Mouse (Mus musculus): ENCODE data around the gene Zfp13.
A peak's percentile ranks its signal among the peaks of the same experiment; 100 is the strongest.

The Zfp13 gene

DNA sequence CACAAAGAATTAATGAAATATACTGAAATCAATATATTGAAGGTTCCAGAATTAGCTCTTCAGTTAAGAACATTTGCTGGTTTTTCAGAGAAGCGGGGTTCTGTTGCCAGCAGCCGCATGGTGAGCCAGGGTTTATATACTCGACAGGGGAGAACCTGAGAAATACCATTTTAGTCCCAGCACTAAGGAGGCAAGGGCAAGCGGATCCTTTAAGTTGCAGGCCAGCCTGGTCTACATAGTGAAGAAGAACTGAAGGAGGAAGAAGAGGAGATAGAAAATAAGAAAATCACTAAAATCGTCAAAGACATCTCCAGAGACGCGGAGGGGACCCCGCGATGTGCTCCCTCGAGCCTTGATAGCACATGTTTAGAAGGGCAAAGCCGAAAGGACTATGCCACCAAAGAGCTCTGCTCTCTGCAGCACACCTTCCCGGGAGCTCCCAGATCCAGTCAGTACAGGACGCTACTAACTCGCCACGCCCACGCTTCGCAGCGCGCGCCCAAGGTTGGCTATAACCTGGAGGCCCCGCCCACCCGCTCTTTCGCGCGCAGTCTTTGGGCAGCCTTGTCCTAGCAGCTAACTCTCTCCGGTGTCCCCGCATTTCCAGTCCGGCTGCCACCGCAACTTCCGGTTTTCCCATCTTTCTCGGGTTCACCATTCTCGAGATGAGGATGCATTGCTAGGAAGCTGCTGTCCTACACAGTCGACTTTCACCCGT lies 6.9 kb downstream of the Zfp13 start:
- peak; percentile 52 to 67 for DNase-seq (ENCODE audit: low spot score in 2 of 2)

DNA sequence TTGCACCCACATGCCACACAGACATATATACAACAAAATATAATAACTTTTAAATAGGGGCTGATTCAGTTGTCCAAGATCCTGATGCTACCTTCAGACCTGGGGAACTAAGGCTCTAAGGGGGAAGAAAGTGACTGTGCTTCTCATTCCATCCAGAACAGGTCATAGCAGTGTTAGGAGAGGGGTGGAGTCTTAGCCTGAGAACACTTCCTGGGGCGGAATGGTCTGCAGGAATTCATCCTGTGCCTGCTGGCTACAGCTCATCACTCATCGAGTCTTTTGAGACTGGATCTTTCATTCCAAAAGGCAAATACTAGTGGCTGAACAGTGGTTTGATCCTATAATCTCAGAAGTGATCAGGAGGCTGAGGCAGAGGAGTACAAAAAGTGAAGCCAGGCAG lies 12.0 kb downstream of the Zfp13 start:
- DNase-seq (ENCODE audit: low spot score in 2 of 2) = no peak

DNA sequence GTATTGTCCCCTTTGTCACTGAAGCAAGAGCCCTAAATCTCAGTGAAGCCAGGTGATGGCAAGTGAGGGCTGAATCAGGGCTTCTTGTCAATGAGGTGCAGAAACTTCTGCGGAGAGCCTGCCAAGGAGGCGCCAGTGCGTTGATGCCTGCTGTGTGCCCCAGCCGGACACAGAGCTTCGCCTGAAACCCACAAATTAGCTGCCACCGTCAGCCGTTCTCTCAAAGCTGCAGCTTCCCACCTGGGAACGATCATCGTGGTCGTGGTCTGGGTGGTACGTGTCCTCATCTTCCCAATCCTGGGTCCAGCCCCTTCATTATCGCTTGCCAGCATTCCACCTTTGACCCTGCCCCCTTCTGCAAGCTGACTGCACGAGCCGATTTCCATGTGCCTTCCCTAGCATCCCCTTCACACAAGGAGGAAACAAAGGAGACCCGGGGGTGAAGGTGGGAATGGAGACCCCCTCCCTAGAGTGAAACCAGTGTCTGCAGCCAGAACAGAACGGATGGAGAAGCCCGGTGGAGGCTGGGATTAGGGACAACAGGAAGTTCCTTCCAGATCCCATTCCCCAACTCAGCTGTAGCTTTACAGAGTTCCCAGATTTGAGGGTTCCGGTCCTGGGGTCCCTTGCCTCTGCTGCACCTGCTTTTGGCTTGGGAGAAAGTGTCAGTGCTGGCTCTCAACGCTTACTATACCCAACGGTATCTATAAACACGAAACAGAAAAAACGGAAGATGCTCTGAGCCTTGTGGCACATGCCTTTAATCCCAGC lies 13.4 kb downstream of the Zfp13 start:
- no peak for DNase-seq (ENCODE audit: low spot score in 2 of 2)

DNA sequence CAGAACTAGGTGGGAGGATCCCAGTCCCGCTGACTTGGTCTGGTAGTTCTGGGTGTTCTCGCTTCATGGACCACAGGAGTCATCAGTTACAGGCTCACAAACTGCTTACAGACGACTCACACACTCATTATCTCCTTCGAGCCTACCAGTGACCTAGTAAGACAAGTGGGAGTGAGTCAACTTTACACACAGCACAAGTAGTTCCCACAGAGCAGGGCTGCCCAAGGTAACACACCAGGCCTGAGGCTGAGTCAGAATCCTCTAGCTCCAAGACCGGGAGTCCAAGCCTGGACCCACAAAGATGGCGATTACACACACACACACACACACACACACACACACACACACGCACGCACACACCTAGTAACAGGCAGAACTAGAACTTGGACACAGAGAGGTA lies 14.5 kb downstream of the Zfp13 start:
- no peak for DNase-seq (ENCODE audit: low spot score in 2 of 2)

DNA sequence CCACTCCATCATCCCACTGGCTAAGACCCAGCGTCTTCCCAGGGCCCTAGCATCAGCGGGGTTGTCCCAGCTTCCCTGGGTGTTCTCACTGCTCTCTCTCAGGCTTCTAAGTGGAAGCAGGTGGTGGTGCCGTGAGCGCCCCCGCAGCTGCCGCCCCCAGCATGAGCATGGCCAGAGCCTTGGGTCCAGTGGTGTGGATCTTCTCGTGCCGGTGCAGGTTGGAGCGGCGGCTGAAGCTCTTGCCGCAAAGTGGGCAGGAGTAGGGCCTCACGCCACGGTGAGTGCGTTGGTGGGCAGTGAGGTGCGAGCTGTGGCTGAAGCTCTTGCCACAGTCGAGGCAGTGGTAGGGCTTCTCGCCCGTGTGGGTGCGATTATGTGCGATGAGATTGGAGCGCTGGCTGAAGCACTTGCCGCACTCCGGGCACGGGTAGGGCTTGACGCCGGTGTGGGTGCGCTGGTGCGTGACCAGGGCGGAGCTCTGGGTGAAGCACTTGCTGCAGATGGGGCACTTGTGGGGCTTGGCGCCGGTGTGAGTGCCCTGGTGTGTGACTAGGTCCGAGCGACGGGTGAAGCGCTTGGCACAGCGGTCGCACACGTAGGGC lies 23.2 kb downstream of the Zfp13 start:
- no peak for DNase-seq (ENCODE audit: low spot score in 2 of 2)

DNA sequence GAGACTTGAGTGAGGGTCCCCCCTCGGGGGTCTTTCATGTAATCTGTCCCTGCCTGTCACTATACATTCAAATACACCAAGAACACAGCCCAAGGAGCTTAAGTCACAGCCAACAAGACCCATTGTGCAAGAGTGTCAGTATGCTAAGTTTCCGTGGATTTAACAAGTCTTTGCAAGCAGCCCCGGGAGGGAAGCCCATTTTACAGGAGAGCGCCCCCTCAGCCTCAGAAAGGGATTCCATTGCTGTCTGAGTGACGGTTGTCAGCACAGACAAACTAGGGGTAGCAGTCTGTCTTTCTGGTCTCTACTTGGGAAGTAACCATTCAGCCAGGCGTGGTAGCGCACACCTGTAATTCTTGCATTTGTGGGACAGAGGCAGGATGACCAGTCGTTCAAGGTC lies 25.2 kb downstream of the Zfp13 start:
- no peak for DNase-seq (ENCODE audit: low spot score in 2 of 2)

DNA sequence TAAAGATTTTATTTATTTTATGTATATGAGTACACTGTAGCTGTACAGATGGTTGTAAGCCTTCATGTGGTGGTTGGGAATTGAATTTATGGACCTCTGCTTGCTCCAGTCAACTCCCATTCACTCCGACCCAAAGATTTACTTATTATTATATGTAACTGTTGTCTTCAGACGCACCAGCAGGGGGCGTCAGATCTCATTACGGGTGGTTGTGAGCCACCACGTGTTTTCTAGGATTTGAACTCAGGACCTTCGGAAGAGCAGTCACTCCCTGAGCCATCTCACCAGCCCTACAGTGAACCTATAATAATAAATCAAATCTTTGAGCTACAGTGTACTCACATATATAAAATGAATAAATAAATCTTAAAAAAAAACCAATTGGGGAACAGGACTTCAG lies 27.2 kb downstream of the Zfp13 start:
- no peak for DNase-seq (ENCODE audit: low spot score in 2 of 2)

DNA sequence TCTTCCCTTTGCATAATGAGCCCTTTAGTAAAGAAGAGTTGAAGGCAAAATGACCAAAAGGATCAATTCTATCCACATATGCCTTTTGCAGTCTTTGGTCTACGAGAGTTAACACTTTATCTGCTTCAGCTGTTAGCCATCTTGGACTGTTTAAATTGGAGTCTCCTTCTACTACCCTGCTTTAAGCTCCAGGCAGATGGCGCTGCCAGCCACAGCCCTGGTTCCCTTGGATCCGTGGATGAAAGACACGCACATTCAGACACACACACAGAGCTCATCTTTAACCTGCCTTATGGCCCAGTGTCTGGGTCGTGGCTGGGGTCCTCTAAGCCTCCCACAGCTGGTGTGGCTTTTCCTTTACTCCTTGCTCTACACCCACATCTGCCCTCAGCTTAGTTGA lies 28.2 kb downstream of the Zfp13 start:
- no peak for DNase-seq (ENCODE audit: low spot score in 2 of 2)

DNA sequence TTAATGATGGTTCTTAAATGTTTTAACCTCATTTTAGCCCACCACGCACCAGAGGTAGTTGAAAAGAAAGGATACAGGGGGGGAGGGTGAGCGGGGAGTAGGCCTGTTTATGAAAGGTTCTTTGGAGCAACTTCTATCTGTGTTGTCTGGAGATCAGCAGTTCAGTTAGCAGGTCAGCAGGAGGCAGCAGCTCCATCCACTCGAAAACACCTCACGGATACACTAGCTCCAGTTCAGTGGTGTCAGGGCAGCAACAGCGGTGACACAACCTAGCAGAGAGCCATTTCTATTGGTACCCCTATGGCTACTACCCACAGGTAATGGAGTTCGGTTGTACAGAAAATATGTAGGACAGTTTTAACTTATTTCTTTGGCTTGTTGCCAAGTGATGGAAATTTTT lies 29.3 kb downstream of the Zfp13 start:
- DNase-seq (ENCODE audit: low spot score in 2 of 2) = peak; percentile 42 to 57

DNA sequence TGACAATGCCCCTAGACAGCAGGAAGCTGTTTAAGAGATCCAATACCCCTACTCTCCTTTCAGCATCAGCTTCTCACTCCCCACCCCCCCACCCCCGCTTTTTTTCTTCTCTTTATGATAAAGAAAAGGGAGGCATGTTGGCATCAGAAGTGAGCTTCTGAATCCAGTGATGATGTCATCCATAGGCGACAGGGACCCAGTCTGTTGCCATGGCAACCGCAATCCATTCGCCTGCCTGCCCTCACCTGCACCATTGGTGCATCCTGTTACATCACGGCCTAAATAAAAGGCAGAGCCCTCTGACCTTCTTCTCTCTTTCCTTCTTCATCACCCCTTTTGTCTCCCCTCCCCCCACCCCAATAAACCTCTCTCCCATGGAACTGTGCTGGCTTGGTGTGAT lies 30.9 kb downstream of the Zfp13 start:
- no peak for DNase-seq (ENCODE audit: low spot score in 2 of 2)

DNA sequence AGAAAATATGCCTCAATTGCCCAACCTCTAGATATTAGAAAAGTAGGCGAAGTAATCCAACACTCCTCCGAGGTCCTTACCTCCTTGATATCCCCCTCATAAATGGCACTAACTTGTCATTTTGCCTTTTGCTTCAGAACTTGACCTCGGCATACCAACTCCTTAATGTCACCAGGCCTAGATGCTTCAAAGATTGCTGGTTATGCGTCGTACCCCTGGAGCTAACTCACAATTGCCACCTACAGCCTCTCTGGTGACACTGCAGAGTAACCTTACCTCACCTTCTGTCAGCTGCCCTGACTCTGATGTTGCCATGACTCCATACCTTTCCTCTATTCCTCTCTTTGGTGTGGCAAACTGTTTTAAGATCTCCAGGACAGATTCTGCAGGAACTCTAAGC lies 32.5 kb downstream of the Zfp13 start:
- DNase-seq (ENCODE audit: low spot score in 2 of 2) = no peak

DNA sequence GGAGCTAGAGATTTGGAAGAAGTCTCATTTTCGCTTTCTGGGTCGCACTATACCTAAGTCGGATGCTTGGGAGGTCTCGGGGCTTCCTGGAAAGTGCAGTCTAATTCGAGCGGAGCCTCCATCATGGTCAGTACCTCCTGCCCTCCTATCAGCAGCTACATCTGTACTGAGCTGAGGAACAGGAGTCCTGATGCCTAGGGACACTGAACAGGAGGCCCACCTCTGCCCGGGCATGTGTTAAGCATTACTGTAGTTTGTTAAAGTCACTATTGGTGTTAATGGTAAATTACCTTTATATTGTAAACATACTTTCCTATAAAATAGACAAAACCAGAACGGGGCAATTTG lies 34.9 kb downstream of the Zfp13 start:
- no peak for DNase-seq (ENCODE audit: low spot score in 2 of 2)

DNA sequence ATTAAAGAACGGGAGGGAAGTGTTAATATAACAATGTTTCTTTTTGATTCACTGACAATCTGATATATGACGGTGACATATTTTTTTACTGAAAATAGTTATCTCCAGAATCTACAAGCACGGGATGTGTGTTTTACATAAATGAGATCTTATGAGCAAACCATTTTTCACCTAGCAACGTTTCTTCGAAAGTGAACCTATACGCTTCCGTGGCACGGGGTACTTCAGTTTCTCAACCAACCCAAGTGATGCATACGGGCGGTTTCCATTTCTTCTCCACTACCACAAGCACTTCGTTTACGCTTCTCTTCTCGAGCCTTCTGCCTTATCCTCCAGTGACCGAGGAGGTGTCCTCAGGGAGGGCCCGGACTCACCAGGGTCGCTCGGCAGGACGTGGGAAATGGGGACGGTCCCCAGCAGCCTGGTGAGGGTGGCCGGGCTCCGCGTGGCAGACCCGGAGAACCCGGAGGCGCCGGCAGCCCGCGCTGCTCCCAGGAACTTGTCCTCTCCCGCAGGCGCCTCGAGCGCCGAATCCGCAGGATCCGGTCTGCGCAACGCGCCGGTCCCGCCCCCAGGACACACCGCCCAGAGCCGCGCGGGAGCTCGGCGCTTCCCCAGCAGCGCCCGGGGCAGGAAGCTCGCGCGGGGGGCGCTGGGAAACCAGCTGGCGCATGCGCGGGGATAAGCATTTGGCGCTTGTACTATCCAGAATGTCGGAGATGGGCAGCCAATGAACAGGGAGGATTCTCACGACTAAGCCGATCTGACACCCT lies 35.5 kb downstream of the Zfp13 start, which contains the start of gene Zfp213:
Gene Zfp213, minus strand, starts transcription at position 644 of the 773 bp plus-strand sequence.
- peak; percentile 88 to 92 for DNase-seq (ENCODE audit: low spot score in 2 of 2)

DNA sequence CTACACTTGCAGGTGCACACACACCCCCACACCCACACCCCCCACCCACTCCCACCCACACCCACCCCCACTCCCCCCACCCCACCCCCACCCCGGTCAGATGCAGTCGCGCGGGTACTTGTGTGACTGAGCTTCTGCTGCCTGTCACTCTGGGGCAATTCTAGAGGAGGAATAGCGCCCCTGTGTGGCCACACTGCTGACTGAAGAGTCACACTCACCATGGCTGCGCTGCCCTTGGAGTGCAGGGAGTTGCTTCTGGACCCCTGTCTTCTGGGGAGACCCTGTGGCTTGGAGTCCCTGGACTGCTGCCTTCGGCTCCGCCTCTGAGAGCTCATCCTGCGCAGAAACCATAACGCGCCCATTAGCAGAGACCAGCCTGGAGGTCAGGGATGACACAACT lies 39.5 kb downstream of the Zfp13 start:
- DNase-seq (ENCODE audit: low spot score in 2 of 2) = peak in 1 of 2 experiments; percentile 46

DNA sequence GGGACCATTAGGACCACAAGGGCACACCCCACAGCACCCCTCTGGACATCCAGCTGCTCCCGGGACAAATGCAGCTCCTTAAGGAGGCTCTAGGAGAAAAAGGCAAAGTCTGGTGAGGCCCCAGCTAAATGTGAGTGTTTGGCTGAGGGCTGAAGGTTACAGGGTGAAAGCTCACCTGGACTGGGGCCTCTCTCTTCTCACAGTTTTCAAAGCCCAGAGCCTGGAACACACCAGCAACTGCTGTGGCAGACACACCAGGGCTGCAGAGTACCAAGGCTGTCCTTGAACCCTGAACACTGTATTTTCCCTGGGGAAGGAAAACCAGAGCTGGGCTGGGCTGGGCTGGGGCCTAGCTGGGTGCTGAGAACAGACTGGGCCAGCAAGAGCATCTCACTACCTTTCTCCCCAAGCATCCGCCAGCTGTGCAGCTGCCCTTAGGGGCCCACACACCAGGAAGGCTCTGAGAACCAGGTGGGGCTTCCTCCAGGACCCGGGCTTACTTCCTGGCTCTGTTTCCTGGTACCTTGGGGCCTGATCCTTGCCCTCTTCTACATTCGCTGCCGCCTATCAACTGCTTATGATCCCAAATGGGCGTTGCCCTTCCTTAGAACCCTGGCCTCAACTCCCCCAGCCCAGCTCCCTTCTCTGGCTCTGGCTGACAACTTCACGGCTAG lies 43.9 kb downstream of the Zfp13 start:
- DNase-seq (ENCODE audit: low spot score in 2 of 2) = no peak

DNA sequence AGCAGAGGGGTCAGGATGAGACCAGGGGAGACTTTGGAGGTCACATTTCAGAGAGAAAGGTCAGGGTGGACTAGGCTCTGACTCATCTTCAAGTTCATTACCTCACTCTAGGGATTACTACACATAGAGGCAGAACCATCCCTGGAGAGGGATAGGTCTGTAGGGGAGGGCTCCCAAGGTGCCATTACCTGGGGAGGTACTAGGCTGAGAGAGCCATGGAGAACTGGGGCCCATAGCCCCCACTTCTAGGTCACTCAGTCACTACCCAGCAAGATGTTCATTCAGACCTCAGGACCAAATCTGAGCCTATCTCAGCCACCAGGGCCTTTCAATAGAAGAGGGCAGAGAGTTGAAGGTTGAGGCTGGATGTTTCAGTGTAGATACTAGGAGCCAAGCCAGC lies 45.0 kb downstream of the Zfp13 start:
- DNase-seq (ENCODE audit: low spot score in 2 of 2) = no peak

DNA sequence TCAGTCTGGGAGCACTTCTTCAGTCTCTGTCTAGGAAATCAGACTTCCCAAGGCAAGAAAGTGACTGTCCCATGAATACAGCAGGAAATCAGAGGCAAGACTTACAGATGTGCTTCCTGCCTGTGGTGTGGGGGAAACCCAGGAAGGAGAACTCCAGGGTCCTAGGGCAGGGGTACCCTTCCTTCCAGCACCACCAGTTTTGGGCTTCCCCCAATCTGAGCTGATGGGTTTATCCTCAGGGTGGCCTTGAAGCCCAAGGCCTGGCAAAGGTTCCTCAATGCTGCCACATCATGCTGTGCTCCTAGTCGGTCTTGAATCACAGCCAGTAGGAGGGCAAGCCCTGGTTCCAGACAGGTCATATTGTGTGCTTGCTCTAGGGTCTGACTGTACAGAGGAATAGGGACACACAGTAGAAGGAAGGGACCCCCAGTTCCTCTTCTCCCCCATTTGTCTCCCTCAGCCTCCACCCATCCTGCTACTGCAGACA lies 45.6 kb downstream of the Zfp13 start:
- DNase-seq (ENCODE audit: low spot score in 2 of 2) = no peak

DNA sequence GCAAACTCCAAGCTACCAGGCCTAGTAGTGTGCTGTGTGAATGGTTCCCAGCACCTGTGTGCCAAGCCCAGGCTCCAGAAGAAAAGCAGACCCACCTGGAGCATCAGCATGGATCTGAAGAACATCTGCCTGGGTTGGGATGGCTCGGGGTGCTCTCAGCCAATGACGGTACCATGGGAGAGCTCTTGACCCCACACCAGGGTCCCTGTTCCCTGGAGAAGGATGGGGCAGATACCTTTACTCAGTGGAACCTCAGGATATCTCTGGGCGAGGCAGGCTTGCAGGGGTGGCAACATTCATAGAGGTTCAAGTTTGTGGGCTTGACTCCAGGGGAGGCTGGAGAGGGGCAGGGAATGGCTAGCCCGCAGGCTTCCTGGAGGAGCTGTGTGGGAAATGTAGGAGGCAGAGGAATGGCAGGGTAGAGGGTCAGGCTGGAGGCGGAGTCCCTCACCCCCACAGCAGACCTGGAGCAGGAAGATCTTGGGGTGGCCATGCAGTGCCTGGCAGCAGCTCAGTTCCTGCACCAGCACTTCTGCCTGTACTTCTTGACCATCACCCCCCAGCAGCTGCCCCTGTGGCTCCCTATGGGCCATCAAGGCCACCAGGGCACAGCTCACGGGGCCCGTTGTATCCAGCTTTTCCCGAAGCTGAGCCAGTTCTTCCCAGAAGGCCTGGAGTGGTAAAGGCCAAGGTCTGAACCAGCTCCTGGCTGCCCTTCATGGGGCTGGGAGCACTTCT lies 46.2 kb downstream of the Zfp13 start:
- DNase-seq (ENCODE audit: low spot score in 2 of 2) = no peak

DNA sequence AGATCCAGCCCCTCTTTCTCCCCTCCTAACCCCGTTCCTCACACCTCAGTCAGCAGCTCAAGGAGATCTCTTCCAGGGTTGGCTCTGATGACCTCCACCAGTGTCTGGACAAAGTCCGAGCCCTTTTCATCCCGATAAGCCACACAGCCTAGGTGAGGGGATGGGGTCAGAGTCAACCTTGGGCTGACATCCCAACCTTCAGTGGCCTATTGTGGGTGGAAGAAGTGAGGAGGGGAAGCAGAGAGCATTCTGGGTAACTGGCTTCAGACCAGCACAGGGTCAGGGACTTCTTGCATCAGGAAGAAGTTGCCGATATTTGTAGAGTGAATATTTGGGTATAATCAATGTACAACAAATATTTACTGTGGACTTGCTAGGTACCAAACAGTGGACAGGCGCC lies 47.3 kb downstream of the Zfp13 start:
- DNase-seq (ENCODE audit: low spot score in 2 of 2) = no peak

DNA sequence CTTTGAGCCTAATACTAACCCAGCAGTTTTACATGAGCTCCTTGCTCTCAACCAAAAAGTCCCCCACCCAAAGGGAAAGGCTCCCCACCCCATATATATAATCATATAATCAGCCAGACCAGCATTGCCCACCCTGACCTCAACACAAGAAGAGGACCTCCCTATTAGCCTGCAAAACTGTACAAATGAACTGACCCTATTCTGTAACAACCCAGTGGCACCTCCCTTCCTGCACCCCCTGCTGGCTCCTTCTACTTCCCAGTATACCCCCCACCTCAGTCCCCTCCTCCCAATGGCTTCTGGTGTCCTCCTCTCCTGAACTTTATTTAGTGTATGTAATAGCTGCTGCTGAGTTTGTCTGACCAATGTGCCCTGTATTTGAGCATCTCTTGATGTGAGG lies 47.9 kb downstream of the Zfp13 start:
- no peak for DNase-seq (ENCODE audit: low spot score in 2 of 2)

DNA sequence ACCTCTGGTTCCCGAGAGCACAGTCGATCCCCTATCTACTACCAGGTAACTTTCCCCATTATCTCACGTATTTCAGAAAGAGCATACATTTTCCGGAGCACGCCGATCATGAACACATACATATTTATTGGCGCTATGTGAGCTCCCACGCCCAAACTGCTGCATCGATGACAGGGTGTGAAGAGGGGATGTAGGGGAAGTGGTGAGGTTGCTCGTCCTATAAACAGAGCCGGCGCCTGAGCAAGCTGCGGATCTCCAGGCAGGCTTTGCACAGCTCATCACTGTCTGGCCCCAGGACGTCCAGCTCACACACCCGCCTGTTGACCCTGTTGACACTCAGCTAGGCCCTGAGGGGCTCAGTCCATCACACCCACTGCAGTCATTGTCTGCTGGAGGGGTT lies 48.4 kb downstream of the Zfp13 start:
- peak in 1 of 2 experiments; percentile 26 for DNase-seq (ENCODE audit: low spot score in 2 of 2)
